Mouse (Mus musculus): Measurements from ENCODE around the gene Crocc2. TPM values are rescaled to one million over a fixed set of nuclear protein-coding genes. Genes with fewer than 3 reads are reported as not detected.

Crocc2 gene
- polyA plus RNA-seq, 1 experiment from 2014 or later: 0.24 TPM

GRCm38 (mm10) chr1:93206277-93206970, 37.9 kb downstream of the Crocc2 start:
- Histone ChIP-seq H3K27ac (no peak overlapping the region), H3K4me2 (replicated peaks) (no peak overlapping the region), H3K4me3 (replicated peaks) (no peak overlapping the region), H3K27me3 (no peaks in the 10 kb centered on the region), H3K9me3 (no peaks in the 10 kb centered on the region), H3K36me3 (no peaks in the 10 kb centered on the region), H3K4me1 (replicated peaks) (peaks cover 19% of the 10 kb centered on the region), H3K9ac (replicated peaks) (no peak overlapping the region)
- no peak for ATAC-seq
- WGBS: 59% methylated on average over 12 of the region's 12 CpGs

DNA sequence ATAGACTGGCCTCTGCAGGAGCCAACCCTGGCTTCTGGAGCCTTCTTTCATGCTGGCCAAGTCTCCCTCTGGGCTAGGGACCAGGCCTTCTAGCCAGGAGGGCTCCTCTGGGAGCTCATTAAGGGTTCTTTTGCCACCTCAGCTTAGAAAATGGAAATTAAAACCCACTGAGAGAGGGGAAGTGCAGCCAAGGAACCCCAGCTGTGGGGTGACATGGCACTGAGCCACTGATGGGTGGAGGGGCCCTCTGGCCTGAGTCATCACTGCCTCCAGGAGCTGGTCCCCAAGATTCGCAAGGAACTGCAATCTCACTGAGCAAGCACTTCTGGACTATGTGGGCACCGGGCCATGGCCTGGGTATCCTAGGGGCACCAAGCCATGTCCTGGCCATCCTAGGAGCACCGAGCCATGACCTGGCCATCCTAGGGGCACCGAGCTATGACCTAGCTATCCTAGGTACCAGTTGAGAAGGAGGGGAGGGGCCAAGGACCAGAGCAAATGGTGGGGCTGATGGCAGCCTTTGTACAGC, 39.1 kb downstream of the Crocc2 start:
- WGBS: 96% methylated on average over 4 of the region's 4 CpGs
- Histone ChIP-seq H3K9me3 (no peaks in the 10 kb centered on the region), H3K4me2 (replicated peaks) (no peak overlapping the region)

GRCm38 (mm10) chr1:93210213-93210641, 41.7 kb downstream of the Crocc2 start:
- Histone ChIP-seq H3K4me2 (replicated peaks) (no peak overlapping the region), H3K9ac (replicated peaks) (no peak overlapping the region), H3K4me1 (replicated peaks) (peaks cover 31% of the 10 kb centered on the region), H3K4me3 (replicated peaks) (no peak overlapping the region), H3K36me3 (no peaks in the 10 kb centered on the region), H3K27me3 (no peaks in the 10 kb centered on the region), H3K9me3 (no peaks in the 10 kb centered on the region), H3K27ac (no peak overlapping the region)
- WGBS: 53% methylated on average over 9 of the region's 9 CpGs
- ATAC-seq: peak; percentile 71

More for the DNA sequence above, 39.1 kb downstream of the Crocc2 start:
- H3K4me1 ChIP-seq (replicated peaks): peaks cover 25% of the 10 kb centered on the region
- H3K9ac ChIP-seq (replicated peaks): no peak overlapping the region
- no peak overlapping the region for H3K27ac ChIP-seq
- no peaks in the 10 kb centered on the region for H3K27me3 ChIP-seq
- H3K4me3 ChIP-seq (replicated peaks): no peak overlapping the region
- no peak for ATAC-seq
- no peaks in the 10 kb centered on the region for H3K36me3 ChIP-seq

GRCm38 (mm10) chr1:93211019-93211418, 42.5 kb downstream of the Crocc2 start:
- no peak for ATAC-seq
- Histone ChIP-seq H3K27ac (no peak overlapping the region), H3K9ac (replicated peaks) (no peak overlapping the region), H3K27me3 (no peaks in the 10 kb centered on the region), H3K4me1 (replicated peaks) (peaks cover 31% of the 10 kb centered on the region), H3K4me3 (replicated peaks) (no peak overlapping the region), H3K9me3 (no peaks in the 10 kb centered on the region), H3K4me2 (replicated peaks) (no peak overlapping the region), H3K36me3 (no peaks in the 10 kb centered on the region)
- 87% methylated on average over 11 of the region's 11 CpGs for WGBS

GRCm38 (mm10) chr1:93211549-93212220, 43.2 kb downstream of the Crocc2 start:
- 49% methylated on average over 10 of the region's 10 CpGs for WGBS
- Histone ChIP-seq H3K27ac (no peak overlapping the region), H3K4me2 (replicated peaks) (no peak overlapping the region), H3K27me3 (no peaks in the 10 kb centered on the region), H3K4me1 (replicated peaks) (peaks cover 31% of the 10 kb centered on the region), H3K36me3 (no peaks in the 10 kb centered on the region), H3K9me3 (no peaks in the 10 kb centered on the region), H3K9ac (replicated peaks) (no peak overlapping the region), H3K4me3 (replicated peaks) (no peak overlapping the region)
- ATAC-seq: no peak

- peaks cover 29% of the 10 kb centered on the region for H3K4me1 ChIP-seq (replicated peaks)
- no peak overlapping the region for H3K27ac ChIP-seq
- WGBS: 83% methylated on average over 7 of the region's 7 CpGs
- no peaks in the 10 kb centered on the region for H3K36me3 ChIP-seq
- H3K9me3 ChIP-seq: no peaks in the 10 kb centered on the region
- H3K4me2 ChIP-seq (replicated peaks): no peak overlapping the region
- no peaks in the 10 kb centered on the region for H3K27me3 ChIP-seq
- H3K4me3 ChIP-seq (replicated peaks): no peak overlapping the region
- ATAC-seq: no peak
- H3K9ac ChIP-seq (replicated peaks): no peak overlapping the region
These were observed 43.9 kb downstream of the Crocc2 start for GRCm38 (mm10) chr1:93212441-93212840.

- Histone ChIP-seq H3K36me3 (no peaks in the 10 kb centered on the region), H3K9ac (replicated peaks) (no peak overlapping the region), H3K4me1 (replicated peaks) (peaks cover 27% of the 10 kb centered on the region), H3K27ac (no peak overlapping the region), H3K4me3 (replicated peaks) (no peak overlapping the region), H3K9me3 (no peaks in the 10 kb centered on the region), H3K4me2 (replicated peaks) (no peak overlapping the region), H3K27me3 (no peaks in the 10 kb centered on the region)
- WGBS: 26% methylated on average over 5 of the region's 5 CpGs
- no peak for ATAC-seq
These were observed 46.1 kb downstream of the Crocc2 start for GRCm38 (mm10) chr1:93214612-93215011.

GRCm38 (mm10) chr1:93216839-93217497, 48.4 kb downstream of the Crocc2 start:
- WGBS: 73% methylated on average over 9 of the region's 9 CpGs
- no peak overlapping the region for H3K27ac ChIP-seq
- no peak overlapping the region for H3K9ac ChIP-seq (replicated peaks)
- H3K4me2 ChIP-seq (replicated peaks): no peak overlapping the region
- no peak overlapping the region for H3K4me3 ChIP-seq (replicated peaks)
- no peaks in the 10 kb centered on the region for H3K27me3 ChIP-seq
- H3K4me1 ChIP-seq (replicated peaks): peaks cover 7% of the 10 kb centered on the region; the same call in 1 of the 2 replicates
- no peaks in the 10 kb centered on the region for H3K36me3 ChIP-seq
- ATAC-seq: 0 out of 2 replicates have a peak, but pooled peaks have one; percentile 31
- no peaks in the 10 kb centered on the region for H3K9me3 ChIP-seq

DNA sequence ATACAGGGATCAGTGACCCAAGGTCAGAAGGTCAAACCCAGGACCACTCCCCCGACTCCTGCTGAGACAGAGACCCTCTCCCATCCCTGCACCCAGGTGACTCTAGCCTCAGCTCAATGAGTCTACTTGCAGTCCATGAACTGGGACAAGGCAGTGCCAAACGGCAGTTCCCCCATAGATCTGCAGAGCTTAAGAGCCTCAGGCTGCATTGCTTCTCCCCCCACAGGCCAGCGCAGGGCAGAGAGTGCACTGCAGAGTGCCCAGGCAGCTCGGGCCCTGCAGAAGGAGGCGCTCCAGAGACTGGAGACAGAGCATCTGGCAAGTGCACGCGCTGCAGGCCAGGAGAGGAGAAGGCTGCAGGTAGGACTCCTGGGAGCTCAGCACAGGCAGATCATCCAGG, 49.0 kb downstream of the Crocc2 start:
- ATAC-seq: no peak
- peaks cover 6% of the 10 kb centered on the region; the same call in 1 of the 2 replicates for H3K4me1 ChIP-seq (replicated peaks)
- no peaks in the 10 kb centered on the region for H3K9me3 ChIP-seq
- H3K27me3 ChIP-seq: no peaks in the 10 kb centered on the region
- 55% methylated on average over 7 of the region's 7 CpGs for WGBS
- H3K36me3 ChIP-seq: no peaks in the 10 kb centered on the region
- no peak overlapping the region for H3K4me3 ChIP-seq (replicated peaks)
- H3K9ac ChIP-seq (replicated peaks): no peak overlapping the region
- no peak overlapping the region for H3K27ac ChIP-seq
- H3K4me2 ChIP-seq (replicated peaks): no peak overlapping the region

- ATAC-seq: peak; percentile 49; the same call in 1 of the 2 replicates
- Histone ChIP-seq H3K27me3 (peaks cover 6% of the 10 kb centered on the region), H3K4me1 (replicated peaks) (0 out of 2 replicates have a peak, but pooled peaks cover 8% of the 10 kb centered on the region), H3K27ac (no peak overlapping the region), H3K4me2 (replicated peaks) (no peak overlapping the region), H3K4me3 (replicated peaks) (no peak overlapping the region), H3K9ac (replicated peaks) (no peak overlapping the region), H3K36me3 (no peaks in the 10 kb centered on the region), H3K9me3 (no peaks in the 10 kb centered on the region)
- 69% methylated on average over 7 of the region's 7 CpGs for WGBS
These were observed 52.3 kb downstream of the Crocc2 start for GRCm38 (mm10) chr1:93220776-93221175.

DNA sequence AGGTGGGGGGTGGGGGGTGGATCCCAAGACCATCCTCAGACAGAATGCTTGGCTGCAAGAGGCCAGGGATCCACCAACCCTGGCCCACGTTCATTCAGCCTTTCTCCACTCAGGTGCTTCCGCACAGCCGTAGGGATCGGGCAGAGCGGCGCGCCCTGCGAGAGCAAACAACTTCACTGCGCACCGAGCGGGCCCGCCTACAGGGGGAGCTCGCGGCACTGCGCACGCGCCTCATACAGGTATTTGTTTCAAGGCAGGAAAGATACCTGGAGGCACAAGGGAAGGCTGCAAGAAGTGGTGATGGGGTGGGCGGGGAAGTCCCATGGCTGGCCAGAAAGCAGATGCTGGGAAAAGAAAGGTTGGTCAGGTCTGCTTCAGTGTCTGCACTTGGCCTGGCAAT, 55.4 kb downstream of the Crocc2 start:
- WGBS: 3% methylated on average over 18 of the region's 18 CpGs
- no peak overlapping the region for H3K9ac ChIP-seq (replicated peaks)
- H3K27me3 ChIP-seq: peaks cover 6% of the 10 kb centered on the region
- no peak for ATAC-seq
- H3K4me3 ChIP-seq (replicated peaks): no peak overlapping the region
- no peak overlapping the region for H3K27ac ChIP-seq
- no peaks in the 10 kb centered on the region for H3K9me3 ChIP-seq
- peaks cover 11% of the 10 kb centered on the region; the same call in 1 of the 2 replicates for H3K4me1 ChIP-seq (replicated peaks)
- no peaks in the 10 kb centered on the region for H3K36me3 ChIP-seq
- no peak overlapping the region for H3K4me2 ChIP-seq (replicated peaks)

DNA sequence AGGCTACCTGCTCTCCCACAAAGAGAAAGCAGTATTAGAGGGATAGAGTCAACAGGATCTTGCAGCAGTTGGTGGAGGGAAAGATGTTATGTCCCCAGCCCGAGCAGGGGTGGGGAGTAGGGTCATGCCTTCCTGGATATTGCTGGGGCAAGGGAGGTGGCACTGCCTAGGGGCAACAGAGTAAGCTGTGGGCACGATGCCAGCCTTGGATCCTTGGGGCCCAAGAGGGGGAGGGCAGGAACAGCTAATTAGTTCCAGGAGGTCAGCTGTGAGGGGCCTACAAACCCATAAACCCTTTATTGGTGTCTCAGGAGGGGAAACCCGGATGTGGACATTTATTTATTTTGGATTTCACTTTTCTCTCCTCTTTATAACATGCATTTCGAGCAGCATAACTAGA, 56.7 kb downstream of the Crocc2 start:
- Histone ChIP-seq H3K36me3 (no peaks in the 10 kb centered on the region), H3K4me3 (replicated peaks) (no peak overlapping the region), H3K4me2 (replicated peaks) (no peak overlapping the region), H3K27ac (no peak overlapping the region), H3K4me1 (replicated peaks) (peaks cover 11% of the 10 kb centered on the region; the same call in 1 of the 2 replicates), H3K9ac (replicated peaks) (peak overlapping the region; percentile 32; the same call in 1 of the 2 replicates), H3K27me3 (peaks cover 6% of the 10 kb centered on the region), H3K9me3 (no peaks in the 10 kb centered on the region)
- WGBS: 55% methylated on average over 4 of the region's 4 CpGs
- no peak for ATAC-seq

Measured in midbrain, embryonic 13.5 days (tissue).